Mouse (Mus musculus) liver, embryonic 14.5 days (tissue): ENCODE results near the gene Myom3.

Source experiments
- CTCF ChIP-seq: IDR thresholded peaks from 2 replicates; pipeline ENCODE4 v1.5.1; 2016; ENCODE audit warnings: antibody characterized with exemption, low read depth, control low read depth
- EP300 ChIP-seq: IDR thresholded peaks from 2 replicates; pipeline ENCODE4 v1.6.1; 2016; ENCODE audit warnings: antibody characterized with exemption, low read depth

- TF ChIP-seq EP300: no peak
- TF ChIP-seq CTCF: no peak
Measured at GRCm38 (mm10) chr4:135833301-135834123, 74.0 kb downstream of the Myom3 start.
